Mouse (Mus musculus): Measurements from ENCODE around the gene Pdcd2l. TPM values are rescaled to one million over a fixed set of nuclear protein-coding genes. Genes with fewer than 3 reads are reported as not detected.
"Not testable (repeated sequence)": the region's sequence is repeated elsewhere in the genome, so short reads cannot be mapped to it uniquely, and the experiment has no call there.

The Pdcd2l gene
- total RNA-seq, 2 experiments from 2014 or later, result 17.5 to 19.1 TPM

GRCm38 (mm10) chr7:34214644-34215043 is 18.2 kb upstream of the Pdcd2l start:
- no peak for DNase-seq (ENCODE audit: low spot score in 2 of 2)

- DNase-seq (ENCODE audit: low spot score in 2 of 2), result no peak
Observed at GRCm38 (mm10) chr7:34213281-34213680, 16.8 kb upstream of the Pdcd2l start.

GRCm38 (mm10) chr7:34208027-34208745 is 11.7 kb upstream of the Pdcd2l start:
- no peak for DNase-seq (ENCODE audit: low spot score in 2 of 2)

- no peak for DNase-seq (ENCODE audit: low spot score in 2 of 2)
Observed at GRCm38 (mm10) chr7:34206331-34206730, 9.9 kb upstream of the Pdcd2l start.

- not testable (repeated sequence) for DNase-seq (ENCODE audit: low spot score in 2 of 2)
Observed at GRCm38 (mm10) chr7:34202147-34202546, 5.7 kb upstream of the Pdcd2l start.

- no peak for DNase-seq (ENCODE audit: low spot score in 2 of 2)
Observed at GRCm38 (mm10) chr7:34200829-34201228, 4.4 kb upstream of the Pdcd2l start.

- peak in 1 of 2 experiments; percentile 25 for DNase-seq (ENCODE audit: low spot score in 2 of 2)
Observed at GRCm38 (mm10) chr7:34198346-34198745, 1.9 kb upstream of the Pdcd2l start.

- DNase-seq (ENCODE audit: low spot score in 2 of 2), result no peak
Observed at GRCm38 (mm10) chr7:34195632-34196031, 829 bp downstream of the Pdcd2l start.

GRCm38 (mm10) chr7:34192825-34193224 is 3.6 kb downstream of the Pdcd2l start:
- DNase-seq (ENCODE audit: low spot score in 2 of 2), result no peak

GRCm38 (mm10) chr7:34189376-34189989 is 7.0 kb downstream of the Pdcd2l start:
- DNase-seq (ENCODE audit: low spot score in 2 of 2), result no peak

GRCm38 (mm10) chr7:34183794-34184193 is 12.7 kb downstream of the Pdcd2l start:
- no peak for DNase-seq (ENCODE audit: low spot score in 2 of 2)

GRCm38 (mm10) chr7:34183356-34183755 is 13.1 kb downstream of the Pdcd2l start:
- DNase-seq (ENCODE audit: low spot score in 2 of 2), result no peak

GRCm38 (mm10) chr7:34176241-34176640 is 20.2 kb downstream of the Pdcd2l start:
- not testable (repeated sequence) for DNase-seq (ENCODE audit: low spot score in 2 of 2)

- no peak for DNase-seq (ENCODE audit: low spot score in 2 of 2)
Observed at GRCm38 (mm10) chr7:34172251-34172650, 24.2 kb downstream of the Pdcd2l start.

- DNase-seq (ENCODE audit: low spot score in 2 of 2), result no peak
Observed at GRCm38 (mm10) chr7:34169454-34169853, 27.0 kb downstream of the Pdcd2l start, which contains the start of gene Uba2. Gene Uba2 (minus strand): TSS chr7:34169599.

GRCm38 (mm10) chr7:34168470-34169251 is 27.8 kb downstream of the Pdcd2l start:
- DNase-seq (ENCODE audit: low spot score in 2 of 2), result peak; percentile 93 to 95

GRCm38 (mm10) chr7:34167766-34168469 is 28.5 kb downstream of the Pdcd2l start:
- DNase-seq (ENCODE audit: low spot score in 2 of 2), result no peak

GRCm38 (mm10) chr7:34166850-34167249 is 29.6 kb downstream of the Pdcd2l start:
- peak; percentile 18 to 38 for DNase-seq (ENCODE audit: low spot score in 2 of 2)

- no peak for DNase-seq (ENCODE audit: low spot score in 2 of 2)
Observed at GRCm38 (mm10) chr7:34165999-34166398, 30.5 kb downstream of the Pdcd2l start.

- DNase-seq (ENCODE audit: low spot score in 2 of 2), result no peak
Observed at GRCm38 (mm10) chr7:34164671-34165070, 31.8 kb downstream of the Pdcd2l start.

GRCm38 (mm10) chr7:34159167-34159566 is 37.3 kb downstream of the Pdcd2l start:
- no peak for DNase-seq (ENCODE audit: low spot score in 2 of 2)
